Mouse (Mus musculus) liver, adult 2 months (tissue): ENCODE measurements at regions not wholly inside any gene's neighbourhood (a gene's known extent, or its start where the extent isn't known, plus 50 kb on each side); places are given as distances from the start of the nearest gene placed in this dataset.

ENCODE experiments used
- CTCF ChIP-seq: fragments of 200-500 bp; IDR thresholded peaks from 2 replicates; pipeline ENCODE4 v1.5.1; 2011; ENCODE audit warnings: low read depth, low read length, control low read depth
- POLR2A ChIP-seq: fragments of 200-500 bp; IDR thresholded peaks from 2 replicates; pipeline ENCODE4 v1.6.1; 2011; ENCODE audit warnings: low read length, control low read depth; ENCODE audit not compliant: insufficient read depth; ENCODE audit errors: extremely low read depth

GRCm38 (mm10) chr9:92890063-92890462 lies 348.0 kb downstream of the Plod2 start:
- TF ChIP-seq CTCF (no peak), POLR2A (no peak)
